Comparison of ENCODE assay signal across 8 mouse cellular contexts in genomic region chr6:113343177-113344092, GRCm38 (mm10). TPM values are rescaled to one million over a fixed set of nuclear protein-coding genes. Genes with fewer than 3 reads are reported as not detected.
DNase-seq lines count a peak whose midpoint lies in the region; ATAC-seq lines count a peak whose summit lies in the region.

Gene Camk1 (minus strand): TSS chr6:113343984.

- H3K4me3 ChIP-seq in hindbrain, embryonic 13.5 days = peak within 1 kb of the TSS; percentile 60

- peaks cover 28% of the 10 kb centered on the region for H3K4me1 ChIP-seq in hindbrain, embryonic 13.5 days (replicated peaks)

- ATAC-seq in hindbrain, embryonic 13.5 days (ENCODE audit: low FRiP score) = peak; percentile 84

- no peaks in the 10 kb centered on the region for H3K9me3 ChIP-seq in hindbrain, embryonic 13.5 days

- peak within 1 kb of the TSS; percentile 72 for H3K4me2 ChIP-seq in hindbrain, embryonic 13.5 days

- H3K27me3 ChIP-seq in hindbrain, embryonic 13.5 days = no peaks in the 10 kb centered on the region

- H3K9ac ChIP-seq in hindbrain, embryonic 13.5 days = peak within 1 kb of the TSS; percentile 87

- peaks cover 19% of the 10 kb centered on the region for H3K36me3 ChIP-seq in hindbrain, embryonic 13.5 days

- peak; percentile 91 to 96 for DNase-seq in adrenal gland, adult (ENCODE audit: inconsistent age in 2 of 2, low spot score in 1 of 2)
- DNase-seq in cerebellum, postnatal 25 days = peak; percentile 86 to 89
- peak; percentile 87 for DNase-seq in gastrocnemius, adult 18-20 months (ENCODE audit: low spot score)
- peak; percentile 52 to 65 for DNase-seq in layer of hippocampus, postnatal 25 days (ENCODE audit: extremely low spot score in 1 of 2, low spot score in 1 of 2)
- peak; percentile 89 for DNase-seq in lung, postnatal 25 days (ENCODE audit: low spot score)
- peak; percentile 68 for DNase-seq in retina, embryonic 14.5 days (ENCODE audit: low spot score)
- DNase-seq in urinary bladder, postnatal 10 days (ENCODE audit: low spot score) = peak; percentile 34

- WGBS in hindbrain, embryonic 13.5 days = 18% methylated on average over 32 of the region's 32 CpGs

- peak within 1 kb of the TSS; percentile 58 for H3K27ac ChIP-seq in hindbrain, embryonic 13.5 days

RNA-seq across cellular contexts. Expression of gene Camk1, which starts in this region (rescaled TPM):
- total RNA-seq in gastrocnemius, adult 18-20 months (2021) = 10 to 100 TPM; 39.0 to 42.9 TPM
- 79.6 and 86.3 TPM in 2 replicates for polyA plus RNA-seq in hindbrain, embryonic 13.5 days (2015; fragmentation: Nextera tagmentation; extraction: Ambion mirVana)
- total RNA-seq in layer of hippocampus, postnatal 25 days (2021) = 10 to 100 TPM; 46.7 to 51.6 TPM

Comparison
In these comparisons a context has a peak if more than half of its experiments do, and no peak if none do; other contexts are left out.
1. Peak in every context shown above with its lines: DNase-seq, ATAC-seq, H3K4me3 ChIP-seq and H3K27ac ChIP-seq.
2. DNase-seq: peak in every context shown above with its lines; median percentile 94 in adrenal gland, adult; 89 in lung, postnatal 25 days; 88 in cerebellum, postnatal 25 days; 87 in gastrocnemius, adult 18-20 months; 68 in retina, embryonic 14.5 days; 58 in layer of hippocampus, postnatal 25 days; 34 in urinary bladder, postnatal 10 days.